Mouse (Mus musculus): Measurements from ENCODE around the gene 2210011C24Rik. TPM values are rescaled to one million over a fixed set of nuclear protein-coding genes. Genes with fewer than 3 reads are reported as not detected.

The 2210011C24Rik gene
- not detected for total RNA-seq (2023)

GRCm38 (mm10) chr8:84011705-84012498 is at the start of gene 2210011C24Rik:
2210011C24Rik (minus strand) TSS chr8:84012171.

DNA sequence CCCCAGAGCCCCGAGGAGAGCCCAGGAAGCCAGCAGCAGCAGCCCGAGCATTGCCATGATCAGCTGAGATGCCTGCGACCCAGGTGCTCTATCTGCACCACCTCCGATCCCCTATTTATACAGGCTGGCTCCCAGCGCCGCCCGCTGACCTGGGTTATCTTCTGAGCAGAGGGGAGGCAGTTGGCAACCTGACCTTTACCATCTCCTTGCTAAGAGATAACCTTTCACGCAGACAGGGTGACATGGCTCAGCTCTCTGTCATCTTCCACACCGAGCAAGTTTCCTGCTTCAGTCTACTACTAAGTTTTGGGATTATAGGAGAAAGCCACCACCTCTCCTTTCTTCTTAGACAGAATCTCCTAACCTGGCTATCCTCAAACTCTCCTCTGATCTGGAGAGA is 32.9 kb upstream of the 2210011C24Rik start, which contains the start of gene Rln3:
Rln3 (minus strand) TSS at position 101 of the 400 bp plus-strand sequence.

GRCm38 (mm10) chr8:84042066-84042947 is 30.3 kb upstream of the 2210011C24Rik start, which contains the start of gene Il27ra:
Il27ra (minus strand) TSS chr8:84042589.

DNA sequence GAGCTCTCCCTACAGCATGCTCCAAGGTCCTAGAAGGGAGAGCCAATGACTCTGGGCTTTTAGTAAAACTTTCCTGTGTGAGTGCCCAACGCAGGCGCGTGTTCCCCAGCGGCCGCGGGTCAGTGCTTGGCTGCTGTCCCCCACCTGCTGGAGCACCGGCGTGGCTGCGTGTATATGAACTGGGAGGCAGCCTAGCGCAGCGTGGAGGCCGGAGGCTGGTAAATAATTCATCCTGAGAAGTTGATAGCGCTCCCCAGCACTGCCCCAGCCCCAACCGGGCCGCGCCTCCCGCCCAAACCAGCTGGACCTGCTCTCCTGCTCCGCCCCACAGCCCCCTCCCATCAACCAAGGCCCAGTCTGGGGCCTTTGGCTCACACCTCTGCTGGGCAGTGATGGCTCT is 9.1 kb upstream of the 2210011C24Rik start, which contains the start of gene Palm3:
Palm3 (plus strand) TSS at position 376 of the 400 bp plus-strand sequence.

GRCm38 (mm10) chr8:84001281-84002000 is 10.5 kb downstream of the 2210011C24Rik start, which contains the start of gene 1700067K01Rik:
1700067K01Rik (plus strand) TSS chr8:84001502.

GRCm38 (mm10) chr8:83997511-83998141 is 14.3 kb downstream of the 2210011C24Rik start, which contains the start of gene Samd1:
Samd1 (plus strand) TSS chr8:83997672.

DNA sequence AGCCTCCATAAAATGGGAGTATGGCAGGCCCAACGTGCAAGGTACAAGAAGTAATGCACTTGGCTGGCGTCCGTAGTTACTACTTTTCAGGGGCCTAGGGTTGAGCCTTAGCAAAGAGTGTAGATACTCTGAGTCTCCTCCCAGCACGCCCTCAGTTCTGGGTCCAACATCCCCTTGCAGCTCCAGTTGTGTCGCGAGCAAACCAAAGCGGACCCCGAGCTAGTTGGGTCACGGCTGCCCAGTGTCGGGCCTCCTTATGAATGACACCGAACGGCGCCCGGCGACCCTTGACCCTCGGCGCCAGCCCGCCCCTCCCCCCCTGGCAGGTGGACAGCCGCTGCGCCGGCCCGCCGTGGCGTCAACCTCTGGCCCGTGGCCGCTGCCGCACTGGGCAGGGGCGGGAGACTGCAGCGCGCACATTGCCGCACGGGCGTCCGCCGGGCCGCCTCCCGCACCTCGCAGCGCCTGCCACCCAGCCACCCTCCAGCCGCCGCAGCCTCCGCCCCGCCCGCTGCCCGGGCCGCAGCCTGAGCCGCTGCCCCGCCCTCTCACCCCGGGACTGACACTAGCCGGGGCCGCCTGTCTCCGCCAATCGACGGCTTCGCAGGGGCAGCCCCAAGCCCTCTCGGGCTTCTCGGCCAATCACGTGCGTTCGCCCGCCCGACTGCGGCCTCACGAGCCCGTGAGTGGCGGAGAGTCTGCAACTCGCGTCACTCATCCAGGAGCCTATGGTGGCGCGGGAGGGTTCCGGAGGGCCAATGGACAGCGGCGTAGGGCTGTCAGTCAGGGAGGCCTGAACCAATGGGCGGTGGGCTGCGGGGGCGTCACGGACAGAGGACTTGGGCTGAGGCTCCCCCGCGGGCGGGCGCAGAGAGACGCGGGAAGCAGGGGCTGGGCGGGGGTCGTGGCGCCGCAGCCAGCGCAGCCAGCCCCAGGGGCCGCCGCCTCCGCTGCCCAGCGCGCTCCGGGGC is 39.5 kb downstream of the 2210011C24Rik start, which contains the start of gene Prkaca:
Prkaca (plus strand) TSS at position 844 of the 971 bp plus-strand sequence.

Other genes with a start within 250 kb of the 2210011C24Rik start
- 1 to 10 TPM; 2.0 to 2.1 TPM for gene Adgrl1, start 112.1 kb downstream of the 2210011C24Rik start, total RNA-seq (2023)
- under 1 TPM; 0.18 to 0.39 TPM for gene Gm10644, start 57.0 kb downstream of the 2210011C24Rik start, total RNA-seq (2023)
- gene Asf1b, start 56.7 kb downstream of the 2210011C24Rik start, total RNA-seq (2023), result 1 to 10 TPM; 1.5 to 2.7 TPM
- gene Prkaca, start 39.2 kb downstream of the 2210011C24Rik start, total RNA-seq (2023), result 10 to 100 TPM; 37.3 to 41.3 TPM
- 10 to 100 TPM; 55.2 to 55.6 TPM for gene Samd1, start 14.5 kb downstream of the 2210011C24Rik start, total RNA-seq (2023)
- gene 1700067K01Rik, start 10.7 kb downstream of the 2210011C24Rik start, total RNA-seq (2023), result under 1 TPM; 0.39 to 0.55 TPM
- gene Palm3, start 9.3 kb upstream of the 2210011C24Rik start, total RNA-seq (2023), result not detected
- gene Il27ra, start 30.4 kb upstream of the 2210011C24Rik start, total RNA-seq (2023), result 10 to 100 TPM; 13.8 to 15.3 TPM
- not detected for gene Rln3, start 32.8 kb upstream of the 2210011C24Rik start, total RNA-seq (2023)
- 1 to 10 TPM; 1.1 to 2.1 TPM for gene Gm10643, start 53.0 kb upstream of the 2210011C24Rik start, total RNA-seq (2023)
- gene Rfx1, start 54.7 kb upstream of the 2210011C24Rik start, total RNA-seq (2023), result 10 to 100 TPM; 57.0 to 63.2 TPM
- gene Dcaf15, start 92.6 kb upstream of the 2210011C24Rik start, total RNA-seq (2023), result 10 to 100 TPM; 30.4 to 30.5 TPM
- 1 to 10 TPM in 1 of 2 experiments, under 1 TPM in 1; 0.39 to 1.0 TPM for gene Podnl1, start 113.8 kb upstream of the 2210011C24Rik start, total RNA-seq (2023)
- 10 to 100 TPM; 23.8 to 30.1 TPM for gene Cc2d1a, start 135.8 kb upstream of the 2210011C24Rik start, total RNA-seq (2023)
- not detected for gene 4930432K21Rik, start 135.9 kb upstream of the 2210011C24Rik start, total RNA-seq (2023)
- gene Nanos3, start 173.0 kb upstream of the 2210011C24Rik start, total RNA-seq (2023), result not detected
- gene Zswim4, start 224.9 kb upstream of the 2210011C24Rik start, total RNA-seq (2023), result 10 to 100 TPM; 46.3 to 48.9 TPM
- gene D8Ertd738e, start 237.5 kb upstream of the 2210011C24Rik start, total RNA-seq (2023), result 100 to 1,000 TPM; 218 to 227 TPM
- gene Mri1, start 245.2 kb upstream of the 2210011C24Rik start, total RNA-seq (2023), result 10 to 100 TPM; 16.5 to 18.9 TPM